Comparison of ENCODE assay signal across 8 mouse cellular contexts in the genomic region with DNA sequence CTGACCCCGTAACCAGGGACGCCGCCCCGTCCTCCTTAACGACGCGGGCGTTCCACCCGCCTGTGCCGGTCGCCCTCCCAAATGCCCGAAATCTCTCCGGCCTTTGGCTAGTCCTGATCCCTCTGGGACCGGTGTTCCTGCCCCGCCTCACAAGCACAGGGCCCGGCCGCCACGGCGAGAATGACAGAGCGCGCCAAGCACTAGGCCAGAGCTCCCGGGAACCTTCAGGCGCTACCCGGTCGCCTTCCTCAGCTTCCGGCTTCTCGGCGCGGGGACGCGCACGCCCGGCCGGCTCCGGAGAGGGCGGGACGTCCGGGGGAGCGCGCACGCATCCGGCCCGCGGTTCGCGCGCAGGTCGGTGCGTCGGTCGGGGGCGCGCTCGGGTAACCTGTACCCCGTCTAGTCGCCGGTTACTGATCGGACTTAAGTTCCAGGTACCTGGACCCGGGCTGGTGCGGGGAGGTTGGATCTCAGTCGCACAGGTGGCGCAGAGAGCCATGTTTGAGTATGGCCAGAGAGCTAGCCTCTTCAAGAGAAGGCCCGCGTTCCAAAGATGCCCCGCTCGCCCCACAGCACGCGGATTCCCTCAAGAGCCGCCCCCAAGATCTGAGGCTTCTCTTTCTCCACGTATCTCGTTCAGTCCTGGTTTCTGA. TPM values are rescaled to one million over a fixed set of nuclear protein-coding genes. Genes with fewer than 3 reads are reported as not detected.
DNase-seq lines count a peak whose midpoint lies in the region; ATAC-seq and TF ChIP-seq lines count a peak whose summit lies in the region.

A gene (plus strand): TSS at position 41 of the 653 bp plus-strand sequence.

- intact Hi-C loops in heart, postnatal 25 days (cut with DNase I): loop anchor here (2.0 to 5.0 kb wide), 4 partner anchors 55 to 439 kb away; no protein-coding TSS in a partner anchor

- H3K4me2 ChIP-seq in forebrain, embryonic 15.5 days (replicated peaks): peak within 1 kb of the TSS; percentile 74

- peak within 1 kb of the TSS; percentile 80 for H3K4me3 ChIP-seq in forebrain, embryonic 15.5 days
- peak within 1 kb of the TSS; percentile 87 for H3K4me3 ChIP-seq in lung, adult 2 months (replicated peaks; ENCODE audit: extremely low read depth, low read depth, low read length)

- H3K27me3 ChIP-seq in forebrain, embryonic 15.5 days: no peaks in the 10 kb centered on the region

- H3K9ac ChIP-seq in forebrain, embryonic 15.5 days (replicated peaks): peak within 1 kb of the TSS; percentile 82

- peak; percentile 96 for ATAC-seq in forebrain, embryonic 15.5 days (replicated peaks)
- ATAC-seq in neutrophil, adult 5-6 weeks (ENCODE audit: extremely low read depth, insufficient number of reproducible peaks, low FRiP score, poor library complexity, severe bottlenecking): peak; percentile 48

- no peak for TF ChIP-seq CTCF in lung, adult 2 months (IDR thresholded peaks at IDR 0.05; ENCODE audit: insufficient read depth, low read length)

- peak; percentile 44; the same call in 1 of the 2 replicates for TF ChIP-seq POLR2A in lung, adult 2 months (IDR thresholded peaks at IDR 0.05; ENCODE audit: borderline replicate concordance, extremely low read depth, low read depth, low read length)

- H3K27ac ChIP-seq in forebrain, embryonic 15.5 days (replicated peaks): peak within 1 kb of the TSS; percentile 93

- no peaks in the 10 kb centered on the region for H3K9me3 ChIP-seq in forebrain, embryonic 15.5 days

- peak; percentile 83 for DNase-seq in ES-CJ7 (ENCODE audit: low read depth, low spot score)
- DNase-seq in cerebellum, adult 11 months: peak; percentile 92
- peak; percentile 86 for DNase-seq in heart, postnatal 25 days (ENCODE audit: low spot score)
- DNase-seq in layer of hippocampus, adult 18-20 months (ENCODE audit: low spot score in 2 of 2): peak; percentile 85 to 93
- peak; percentile 92 for DNase-seq in lung, adult 2 months
- peak; percentile 85 to 89 for DNase-seq in thymus, adult 18-20 months

- peaks cover 16% of the 10 kb centered on the region for H3K4me1 ChIP-seq in forebrain, embryonic 15.5 days
- H3K4me1 ChIP-seq in lung, adult 2 months (ENCODE audit: control insufficient read depth, insufficient read depth, low read length): no peaks in the 10 kb centered on the region

- WGBS in forebrain, embryonic 15.5 days: 0% methylated on average over 71 of the region's 71 CpGs
- under 1% methylated on average over 71 of the region's 71 CpGs for WGBS in lung, adult 2 months

- H3K36me3 ChIP-seq in forebrain, embryonic 15.5 days: no peaks in the 10 kb centered on the region

RNA-seq across cellular contexts. Expression of the gene that starts here (rescaled TPM):
- 46.9 and 55.1 TPM in 2 replicates for polyA plus RNA-seq in forebrain, embryonic 15.5 days (2015; fragmentation: Nextera tagmentation; extraction: Ambion mirVana)
- 10 to 100 TPM; 31.2 to 32.1 TPM for total RNA-seq in heart, postnatal 25 days (2021)
- total RNA-seq in layer of hippocampus, adult 18-20 months (2021): 10 to 100 TPM; 45.3 to 49.2 TPM
- 19.6 and 23.6 TPM in 2 replicates for polyA plus RNA-seq in lung, adult 2 months (2012; rRNA removed)
- 43.1 and 51.3 TPM in 2 replicates for total RNA-seq in neutrophil, adult 5-6 weeks (2017)

Comparison
In these comparisons a context has a peak if more than half of its experiments do, and no peak if none do; other contexts are left out.
1. Peak in every context shown above with its lines: DNase-seq, ATAC-seq, H3K4me3 ChIP-seq and H3K27ac ChIP-seq.